In the genomic region with DNA sequence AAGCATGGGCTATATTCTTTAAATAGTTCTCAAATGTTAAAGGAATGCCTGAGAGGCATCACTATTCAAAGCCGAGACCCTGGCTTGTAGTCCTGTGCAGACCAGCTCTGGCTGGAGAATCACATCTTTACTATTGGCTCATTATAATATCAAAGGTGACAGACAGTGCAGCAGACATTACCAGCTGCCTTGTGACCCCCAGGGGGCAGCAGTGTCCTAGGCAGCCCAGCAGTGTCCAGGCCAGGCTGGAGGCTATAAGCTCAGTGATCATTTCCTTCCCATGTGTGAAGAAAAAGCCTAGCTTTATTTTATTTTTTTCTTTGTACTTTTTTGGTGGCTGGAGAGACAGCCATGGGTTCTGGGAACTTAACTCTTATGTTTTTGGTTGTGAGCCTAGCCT, we compare ENCODE assay signal across 8 mouse cellular contexts.
A peak's percentile ranks its signal among the peaks of the same experiment; 100 is the strongest.
DNase-seq lines count a peak whose midpoint lies in the region; ATAC-seq and TF ChIP-seq lines count a peak whose summit lies in the region.

No protein-coding gene starts in this region.

- ATAC-seq in heart, embryonic 12.5 days (ENCODE audit: insufficient number of reproducible peaks, low FRiP score): no peak
- ATAC-seq in kidney, postnatal 0 days (replicated peaks; ENCODE audit: low FRiP score, low read depth): 0 out of 2 replicates have a peak, but pooled peaks have one; percentile 68

- no peak overlapping the region for H3K9ac ChIP-seq in heart, embryonic 12.5 days
- no peak overlapping the region for H3K9ac ChIP-seq in kidney, postnatal 0 days (ENCODE audit: low read depth, low read length)

- no peaks in the 10 kb centered on the region for H3K9me3 ChIP-seq in heart, embryonic 12.5 days (replicated peaks)
- H3K9me3 ChIP-seq in kidney, postnatal 0 days (replicated peaks; ENCODE audit: low read length): no peaks in the 10 kb centered on the region

- 50% methylated on average over 1 of the region's 1 CpGs for WGBS in heart, embryonic 12.5 days
- WGBS in kidney, postnatal 0 days: 69% methylated on average over 1 of the region's 1 CpGs

- H3K4me1 ChIP-seq in heart, embryonic 12.5 days (replicated peaks): no peaks in the 10 kb centered on the region
- no peaks in the 10 kb centered on the region for H3K4me1 ChIP-seq in kidney, postnatal 0 days (replicated peaks; ENCODE audit: insufficient read depth, low read length)

- H3K4me2 ChIP-seq in heart, embryonic 12.5 days: no peak overlapping the region
- no peak overlapping the region for H3K4me2 ChIP-seq in kidney, postnatal 0 days (ENCODE audit: low read length)

- peak; percentile 85 for TF ChIP-seq CTCF in kidney, postnatal 0 days (IDR thresholded peaks at IDR 0.05; ENCODE audit: low read depth)

- H3K4me3 ChIP-seq in heart, embryonic 12.5 days: no peak overlapping the region
- no peak overlapping the region for H3K4me3 ChIP-seq in kidney, postnatal 0 days (replicated peaks; ENCODE audit: low read depth, low read length)

- no peaks in the 10 kb centered on the region for H3K27me3 ChIP-seq in heart, embryonic 12.5 days (replicated peaks)
- no peaks in the 10 kb centered on the region for H3K27me3 ChIP-seq in kidney, postnatal 0 days (ENCODE audit: insufficient read depth, low read length)

- DNase-seq in heart, adult 18-20 months: peak; percentile 48 to 75
- peak; percentile 59 for DNase-seq in MN1 (ENCODE audit: low spot score)
- peak; percentile 59 for DNase-seq in cerebellum, adult 9-10 months
- DNase-seq in gastrocnemius, postnatal 10 days: peak; percentile 81
- DNase-seq in kidney, postnatal 0 days (ENCODE audit: low spot score): peak; percentile 79
- DNase-seq in lung, postnatal 4 days: peak; percentile 62 to 77
- DNase-seq in spleen, postnatal 10 days (ENCODE audit: low spot score in 2 of 2): peak; percentile 32 to 76

- peaks cover 79% of the 10 kb centered on the region for H3K36me3 ChIP-seq in heart, embryonic 12.5 days
- H3K36me3 ChIP-seq in kidney, postnatal 0 days (ENCODE audit: insufficient read depth, low read length): peaks cover 38% of the 10 kb centered on the region

- H3K27ac ChIP-seq in heart, embryonic 12.5 days (ENCODE audit: poor library complexity, severe bottlenecking): no peak overlapping the region
- no peak overlapping the region for H3K27ac ChIP-seq in kidney, postnatal 0 days
